Mouse (Mus musculus): ENCODE results near the gene Ggnbp2. TPM values are rescaled to one million over a fixed set of nuclear protein-coding genes. Genes with fewer than 3 reads are reported as not detected.

Ggnbp2 gene
- 62.6 and 63.3 TPM in 2 replicates for polyA plus RNA-seq (2015; fragmentation: Nextera tagmentation; extraction: Ambion mirVana)

DNA sequence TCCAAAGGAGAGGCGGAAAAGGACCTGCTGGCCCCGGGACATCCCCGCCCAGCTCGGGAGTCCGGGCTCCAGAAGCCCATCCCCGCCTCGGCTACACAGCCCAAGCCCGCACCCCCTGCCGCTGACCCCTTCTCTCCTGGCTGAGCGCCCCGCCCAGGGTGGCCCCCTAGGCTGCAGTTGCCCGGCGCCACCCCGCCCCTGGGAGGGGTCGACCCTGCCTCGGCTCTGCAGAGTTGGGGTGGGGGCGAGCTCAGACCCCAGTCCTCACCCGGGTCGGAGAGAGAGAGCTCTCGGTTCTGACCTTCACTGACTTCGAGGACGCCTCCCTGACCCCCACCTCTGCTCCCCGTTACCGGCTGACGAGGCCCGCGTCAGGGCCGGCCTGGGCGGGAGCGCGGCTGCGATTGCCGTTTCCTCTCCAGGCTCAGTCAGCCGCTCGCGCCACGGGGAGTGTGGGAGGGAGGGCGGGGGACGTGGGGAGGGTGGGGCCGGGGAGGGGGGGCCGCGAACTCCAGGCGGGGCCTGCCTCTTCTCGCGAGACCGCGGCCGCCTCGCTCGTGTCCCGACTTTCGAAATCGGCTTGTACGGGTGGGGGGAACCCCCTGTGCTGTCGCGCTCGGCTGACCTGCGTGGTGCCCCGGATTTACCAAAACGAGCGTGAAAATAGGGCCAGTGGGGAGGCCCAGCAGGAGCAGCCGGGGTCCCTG lies at the start of gene Ggnbp2:
Ggnbp2 (minus strand) TSS at position 481 of the 707 bp plus-strand sequence.
- Histone ChIP-seq H3K9ac (replicated peaks; ENCODE audit: low read length) (peak within 1 kb of the TSS; percentile 97), H3K9me3 (ENCODE audit: low read length) (no peaks in the 10 kb centered on the region), H3K36me3 (ENCODE audit: insufficient read depth, low read length) (no peaks in the 10 kb centered on the region), H3K4me3 (ENCODE audit: low read length) (peak within 1 kb of the TSS; percentile 97), H3K27ac (ENCODE audit: low read length) (peak within 1 kb of the TSS; percentile 99), H3K4me1 (ENCODE audit: insufficient read depth, low read length) (peaks cover 24% of the 10 kb centered on the region), H3K27me3 (ENCODE audit: insufficient read depth, low read length) (no peaks in the 10 kb centered on the region), H3K4me2 (replicated peaks; ENCODE audit: low read depth, low read length) (peak within 1 kb of the TSS; percentile 83)
- ATAC-seq (ENCODE audit: low FRiP score, low TSS enrichment): peak; percentile 92
- under 1% methylated on average over 44 of the region's 62 CpGs for WGBS

DNA sequence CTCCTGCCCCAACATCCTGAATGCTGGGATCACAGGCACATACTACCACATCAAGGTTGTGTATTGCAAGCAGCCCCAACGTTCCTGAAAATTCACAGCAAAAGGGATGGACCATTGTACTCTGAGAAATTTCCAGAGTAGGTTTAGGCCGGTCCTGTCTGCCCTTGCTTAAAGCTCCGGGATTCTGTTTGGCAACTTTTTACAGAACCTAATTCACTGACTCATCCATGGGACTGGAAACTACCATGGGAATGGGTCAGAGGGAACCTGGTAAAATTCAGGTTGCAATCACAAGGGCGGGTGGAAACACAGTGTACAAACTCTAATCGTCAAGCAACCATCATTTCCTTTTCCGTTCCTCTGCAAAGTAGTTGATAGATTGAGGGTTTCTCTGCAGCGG lies 49.3 kb upstream of the Ggnbp2 start:
- Histone ChIP-seq H3K9ac (replicated peaks; ENCODE audit: low read length) (no peak overlapping the region), H3K27me3 (ENCODE audit: insufficient read depth, low read length) (no peaks in the 10 kb centered on the region), H3K4me3 (ENCODE audit: low read length) (no peak overlapping the region), H3K9me3 (ENCODE audit: low read length) (no peaks in the 10 kb centered on the region), H3K36me3 (ENCODE audit: insufficient read depth, low read length) (no peaks in the 10 kb centered on the region), H3K27ac (ENCODE audit: low read length) (no peak overlapping the region), H3K4me2 (replicated peaks; ENCODE audit: low read depth, low read length) (no peak overlapping the region), H3K4me1 (ENCODE audit: insufficient read depth, low read length) (peaks cover 13% of the 10 kb centered on the region)
- ATAC-seq (ENCODE audit: low FRiP score, low TSS enrichment): no peak
- WGBS: 67% methylated on average over 7 of the region's 7 CpGs

DNA sequence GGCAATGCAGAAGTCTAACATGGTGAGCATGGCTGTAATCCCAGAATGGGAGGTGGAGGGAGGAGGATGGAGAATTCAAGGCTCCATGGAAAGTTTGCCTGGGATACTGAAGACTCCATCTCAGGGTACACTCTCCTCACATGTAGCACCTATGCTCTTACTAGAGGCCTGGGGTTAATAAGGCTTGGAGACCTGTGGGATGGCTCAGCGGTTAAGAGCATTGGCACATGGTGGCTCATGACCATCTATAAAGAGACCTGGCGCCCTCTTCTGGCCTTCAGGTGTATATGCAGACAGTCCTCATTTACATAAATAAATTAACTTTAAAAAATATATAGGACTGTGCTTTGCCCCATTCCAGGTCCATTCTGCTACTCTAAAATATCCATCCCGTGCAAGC lies 48.7 kb upstream of the Ggnbp2 start:
- no peak overlapping the region for H3K9ac ChIP-seq (replicated peaks; ENCODE audit: low read length)
- peaks cover 19% of the 10 kb centered on the region for H3K4me1 ChIP-seq (ENCODE audit: insufficient read depth, low read length)
- H3K4me3 ChIP-seq (ENCODE audit: low read length): no peak overlapping the region
- H3K36me3 ChIP-seq (ENCODE audit: insufficient read depth, low read length): 0 out of 2 replicates have a peak, but pooled peaks cover 2% of the 10 kb centered on the region
- no peak overlapping the region for H3K4me2 ChIP-seq (replicated peaks; ENCODE audit: low read depth, low read length)
- ATAC-seq (ENCODE audit: low FRiP score, low TSS enrichment): no peak
- no peaks in the 10 kb centered on the region for H3K27me3 ChIP-seq (ENCODE audit: insufficient read depth, low read length)
- 46% methylated on average over 3 of the region's 3 CpGs for WGBS
- no peaks in the 10 kb centered on the region for H3K9me3 ChIP-seq (ENCODE audit: low read length)
- H3K27ac ChIP-seq (ENCODE audit: low read length): no peak overlapping the region

DNA sequence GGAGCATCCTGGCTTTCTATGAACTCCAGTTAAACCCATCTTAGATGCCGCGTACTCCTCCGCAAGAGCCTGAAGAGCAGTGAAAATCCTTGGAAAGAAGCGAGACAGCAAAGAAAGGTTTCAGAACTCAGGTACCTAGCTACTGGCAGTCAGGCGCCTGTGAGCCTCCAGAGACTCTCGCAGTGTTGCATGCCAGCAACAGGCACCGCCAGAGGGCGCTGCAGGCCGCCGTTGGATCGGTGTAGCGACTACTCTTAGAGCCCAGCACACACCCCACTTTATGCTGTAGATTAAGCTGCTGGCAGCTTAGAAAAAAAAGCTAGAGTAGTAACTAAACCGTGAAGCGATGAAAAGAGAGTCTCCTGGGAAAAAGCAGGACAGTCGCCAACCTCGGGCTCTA lies 47.8 kb upstream of the Ggnbp2 start:
- Histone ChIP-seq H3K4me1 (ENCODE audit: insufficient read depth, low read length) (peaks cover 19% of the 10 kb centered on the region), H3K4me2 (replicated peaks; ENCODE audit: low read depth, low read length) (peak overlapping the region; percentile 38), H3K36me3 (ENCODE audit: insufficient read depth, low read length) (0 out of 2 replicates have a peak, but pooled peaks cover 2% of the 10 kb centered on the region), H3K27ac (ENCODE audit: low read length) (no peak overlapping the region), H3K27me3 (ENCODE audit: insufficient read depth, low read length) (no peaks in the 10 kb centered on the region), H3K9ac (replicated peaks; ENCODE audit: low read length) (0 out of 2 replicates have a peak overlapping the region, but pooled peaks have one; percentile 2), H3K4me3 (ENCODE audit: low read length) (peak overlapping the region; percentile 14), H3K9me3 (ENCODE audit: low read length) (no peaks in the 10 kb centered on the region)
- WGBS: 6% methylated on average over 16 of the region's 16 CpGs
- ATAC-seq (ENCODE audit: low FRiP score, low TSS enrichment): peak; percentile 75

DNA sequence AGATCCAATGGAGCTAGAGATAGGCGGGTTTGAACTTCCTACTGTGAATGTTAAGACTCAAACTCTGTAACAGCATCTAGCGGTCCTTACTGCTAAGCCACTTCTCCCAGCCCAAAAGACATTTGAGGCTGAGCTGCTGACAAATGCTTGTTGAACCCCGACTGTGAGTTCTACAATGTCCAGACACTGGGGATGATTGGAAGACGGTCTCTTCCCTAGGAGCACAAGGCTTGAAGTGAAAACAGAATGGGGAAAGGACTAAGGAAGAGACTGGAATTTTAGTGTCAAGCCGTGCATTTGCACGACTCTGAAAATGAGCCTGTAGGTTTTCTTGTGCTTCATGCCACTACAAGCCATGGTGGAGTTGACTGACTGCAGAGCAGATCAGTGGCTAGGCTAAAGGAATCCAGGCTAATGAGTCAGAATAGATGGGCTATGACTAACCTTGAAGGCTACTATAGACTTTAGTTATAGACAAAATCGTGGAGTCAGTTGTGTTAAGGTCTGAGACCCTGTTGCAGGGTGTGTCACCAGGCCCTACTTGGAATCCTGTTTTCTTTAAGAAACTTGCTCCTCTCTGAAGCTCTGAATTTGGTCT lies 46.2 kb upstream of the Ggnbp2 start:
- H3K4me1 ChIP-seq (ENCODE audit: insufficient read depth, low read length): peaks cover 19% of the 10 kb centered on the region
- ATAC-seq (ENCODE audit: low FRiP score, low TSS enrichment): no peak
- H3K27me3 ChIP-seq (ENCODE audit: insufficient read depth, low read length): no peaks in the 10 kb centered on the region
- 56% methylated on average over 7 of the region's 7 CpGs for WGBS
- H3K36me3 ChIP-seq (ENCODE audit: insufficient read depth, low read length): peaks cover 12% of the 10 kb centered on the region; the same call in 1 of the 2 replicates
- peak overlapping the region; percentile 73 for H3K4me2 ChIP-seq (replicated peaks; ENCODE audit: low read depth, low read length)
- peak overlapping the region; percentile 93 for H3K4me3 ChIP-seq (ENCODE audit: low read length)
- H3K27ac ChIP-seq (ENCODE audit: low read length): no peak overlapping the region
- peak overlapping the region; percentile 91 for H3K9ac ChIP-seq (replicated peaks; ENCODE audit: low read length)
- no peaks in the 10 kb centered on the region for H3K9me3 ChIP-seq (ENCODE audit: low read length)

DNA sequence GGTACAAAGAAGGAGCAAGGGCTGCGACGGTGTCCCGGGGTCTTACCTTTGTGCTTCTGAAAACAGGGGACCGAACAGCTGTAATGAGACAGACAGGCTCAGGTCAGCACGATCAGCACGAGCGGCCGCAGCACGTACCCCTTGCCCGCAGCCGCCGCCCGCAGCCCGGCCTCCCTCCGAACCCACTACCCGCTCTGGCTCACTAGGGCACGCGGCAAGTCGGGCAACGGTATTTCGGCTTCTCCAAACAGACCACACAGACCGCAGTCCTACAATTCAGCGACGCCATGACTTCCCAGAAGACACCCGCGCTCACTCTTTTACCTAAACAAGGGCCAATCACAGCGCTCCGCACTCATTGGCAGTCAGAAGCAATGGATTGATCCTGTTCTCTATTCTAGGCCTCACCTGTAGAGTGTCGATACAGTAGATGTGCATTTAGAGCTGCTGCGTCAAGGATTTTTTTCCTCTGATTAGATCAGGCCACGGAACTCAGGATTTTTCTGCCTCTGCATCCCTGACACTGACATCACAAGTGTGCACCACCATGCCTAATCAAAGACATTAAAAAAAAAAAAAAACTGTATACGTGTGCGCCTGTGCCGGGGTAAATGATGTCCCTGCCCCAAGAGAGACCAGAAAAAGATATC lies 45.6 kb upstream of the Ggnbp2 start, which contains the start of gene Znhit3:
Znhit3 (minus strand) TSS at position 314 of the 650 bp plus-strand sequence.
- Histone ChIP-seq H3K4me1 (ENCODE audit: insufficient read depth, low read length) (peaks cover 19% of the 10 kb centered on the region), H3K36me3 (ENCODE audit: insufficient read depth, low read length) (peaks cover 16% of the 10 kb centered on the region; the same call in 1 of the 2 replicates), H3K4me2 (replicated peaks; ENCODE audit: low read depth, low read length) (peak within 1 kb of the TSS; percentile 73), H3K9ac (replicated peaks; ENCODE audit: low read length) (peak within 1 kb of the TSS; percentile 91), H3K27me3 (ENCODE audit: insufficient read depth, low read length) (no peaks in the 10 kb centered on the region), H3K4me3 (ENCODE audit: low read length) (peak within 1 kb of the TSS; percentile 93), H3K27ac (ENCODE audit: low read length) (0 out of 2 replicates have a peak within 1 kb of the TSS, but pooled peaks have one; percentile 11), H3K9me3 (ENCODE audit: low read length) (no peaks in the 10 kb centered on the region)
- 3% methylated on average over 34 of the region's 34 CpGs for WGBS
- peak; percentile 92 for ATAC-seq (ENCODE audit: low FRiP score, low TSS enrichment)

DNA sequence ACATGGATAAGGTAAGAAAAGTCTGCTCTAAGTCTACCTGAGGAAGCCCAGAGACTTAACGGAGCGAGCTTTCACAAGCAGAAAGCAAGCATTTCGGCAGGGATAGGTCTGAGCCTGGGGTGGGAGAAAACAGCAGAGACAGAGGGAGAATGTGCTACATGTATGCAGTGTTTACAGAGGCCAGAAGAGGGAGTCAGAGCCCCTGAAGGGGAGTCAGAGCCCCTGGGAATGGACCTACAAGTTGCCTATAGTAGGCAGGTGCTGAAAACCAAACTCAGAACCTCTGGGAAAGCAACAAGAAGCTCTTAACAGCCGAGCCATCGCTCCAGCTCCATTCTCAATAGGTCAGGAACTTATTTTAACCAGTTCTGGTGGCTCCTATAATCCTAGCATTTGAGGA lies 44.1 kb upstream of the Ggnbp2 start:
- no peak overlapping the region for H3K4me3 ChIP-seq (ENCODE audit: low read length)
- peaks cover 19% of the 10 kb centered on the region for H3K4me1 ChIP-seq (ENCODE audit: insufficient read depth, low read length)
- no peaks in the 10 kb centered on the region for H3K9me3 ChIP-seq (ENCODE audit: low read length)
- ATAC-seq (ENCODE audit: low FRiP score, low TSS enrichment): no peak
- no peaks in the 10 kb centered on the region for H3K27me3 ChIP-seq (ENCODE audit: insufficient read depth, low read length)
- H3K27ac ChIP-seq (ENCODE audit: low read length): no peak overlapping the region
- no peak overlapping the region for H3K4me2 ChIP-seq (replicated peaks; ENCODE audit: low read depth, low read length)
- 80% methylated on average over 5 of the region's 5 CpGs for WGBS
- peaks cover 24% of the 10 kb centered on the region for H3K36me3 ChIP-seq (ENCODE audit: insufficient read depth, low read length)
- no peak overlapping the region for H3K9ac ChIP-seq (replicated peaks; ENCODE audit: low read length)

DNA sequence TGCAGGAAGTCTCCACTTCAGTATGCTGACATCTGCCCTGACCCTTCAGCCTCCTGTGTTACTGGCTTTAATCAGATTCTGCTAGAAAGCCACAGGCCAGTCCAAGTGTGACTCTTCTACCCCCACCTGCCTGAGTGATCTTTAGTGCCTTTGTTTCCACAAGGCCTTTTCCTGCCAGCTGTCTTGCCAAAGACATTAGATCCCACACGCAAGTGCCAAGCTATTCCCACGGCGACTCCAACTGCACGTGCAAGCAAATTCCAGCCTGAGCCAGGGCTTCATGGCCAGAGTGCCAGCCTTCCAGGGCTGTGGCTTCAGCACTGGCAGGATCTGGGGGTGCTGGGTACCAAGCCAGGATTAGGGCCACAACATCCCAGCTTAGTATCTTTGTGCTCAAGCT lies 39.8 kb upstream of the Ggnbp2 start:
- Histone ChIP-seq H3K27ac (ENCODE audit: low read length) (no peak overlapping the region), H3K4me2 (replicated peaks; ENCODE audit: low read depth, low read length) (no peak overlapping the region), H3K9me3 (ENCODE audit: low read length) (no peaks in the 10 kb centered on the region), H3K36me3 (ENCODE audit: insufficient read depth, low read length) (peaks cover 62% of the 10 kb centered on the region), H3K4me3 (ENCODE audit: low read length) (no peak overlapping the region), H3K4me1 (ENCODE audit: insufficient read depth, low read length) (peaks cover 11% of the 10 kb centered on the region), H3K27me3 (ENCODE audit: insufficient read depth, low read length) (no peaks in the 10 kb centered on the region), H3K9ac (replicated peaks; ENCODE audit: low read length) (no peak overlapping the region)
- no peak for ATAC-seq (ENCODE audit: low FRiP score, low TSS enrichment)
- 56% methylated on average over 4 of the region's 4 CpGs for whole genome bisulfite sequencing

DNA sequence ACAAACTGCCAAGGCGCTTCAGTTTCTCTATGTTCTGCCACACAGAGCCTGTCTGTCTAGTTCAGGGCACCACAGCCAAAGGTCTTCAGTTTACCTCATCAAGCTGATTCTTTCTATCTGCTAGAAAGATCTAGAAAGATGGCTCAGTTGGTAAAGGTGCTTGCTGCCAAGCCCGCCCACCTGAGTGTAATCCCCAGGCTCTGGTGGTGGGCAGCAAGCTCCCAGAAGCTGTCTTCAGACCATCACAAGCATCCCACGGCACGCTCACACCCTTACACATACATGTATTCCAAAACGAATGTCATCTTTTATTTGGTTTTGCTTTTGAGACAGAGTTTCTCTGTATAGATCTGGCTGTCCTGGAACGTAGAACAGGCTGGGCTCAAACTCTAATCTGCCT lies 37.9 kb upstream of the Ggnbp2 start:
- Histone ChIP-seq H3K4me1 (ENCODE audit: insufficient read depth, low read length) (no peaks in the 10 kb centered on the region), H3K27me3 (ENCODE audit: insufficient read depth, low read length) (no peaks in the 10 kb centered on the region), H3K9me3 (ENCODE audit: low read length) (no peaks in the 10 kb centered on the region), H3K4me2 (replicated peaks; ENCODE audit: low read depth, low read length) (no peak overlapping the region), H3K9ac (replicated peaks; ENCODE audit: low read length) (no peak overlapping the region), H3K4me3 (ENCODE audit: low read length) (no peak overlapping the region), H3K36me3 (ENCODE audit: insufficient read depth, low read length) (peaks cover 67% of the 10 kb centered on the region), H3K27ac (ENCODE audit: low read length) (no peak overlapping the region)
- WGBS: 94% methylated on average over 6 of the region's 6 CpGs
- ATAC-seq (ENCODE audit: low FRiP score, low TSS enrichment): no peak
